Mouse (Mus musculus) thymus, postnatal 36 days (tissue): ENCODE measurements around the gene Ogg1.

ENCODE experiments used
- DNase-seq, 2 experiments: peaks; one replicate each; pipeline ENCODE4 v3.0.0; 2022; ENCODE audit warnings: mixed read lengths in 2 of 2

The Ogg1 gene

DNA sequence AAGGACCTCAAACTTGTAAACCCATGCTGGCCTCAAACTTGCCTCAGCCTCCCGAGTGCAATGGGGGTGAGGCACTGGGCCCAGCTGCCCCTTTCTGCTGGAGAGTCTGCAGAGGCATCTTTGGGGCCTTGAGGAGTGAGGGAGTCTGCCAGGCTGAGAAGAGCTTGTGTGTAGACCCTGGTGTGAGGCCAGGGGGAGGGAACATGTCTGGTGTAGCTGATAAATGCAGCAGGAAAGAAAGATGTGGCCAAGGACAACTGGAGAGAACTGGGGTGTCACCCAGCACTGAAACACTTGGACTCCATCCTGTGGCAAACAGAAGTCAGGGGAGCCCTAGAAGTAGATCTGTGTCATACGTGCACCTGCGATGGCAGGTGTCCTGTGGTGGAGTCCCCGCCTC lies 46.7 kb downstream of the Ogg1 start:
- DNase-seq, result no peak

DNA sequence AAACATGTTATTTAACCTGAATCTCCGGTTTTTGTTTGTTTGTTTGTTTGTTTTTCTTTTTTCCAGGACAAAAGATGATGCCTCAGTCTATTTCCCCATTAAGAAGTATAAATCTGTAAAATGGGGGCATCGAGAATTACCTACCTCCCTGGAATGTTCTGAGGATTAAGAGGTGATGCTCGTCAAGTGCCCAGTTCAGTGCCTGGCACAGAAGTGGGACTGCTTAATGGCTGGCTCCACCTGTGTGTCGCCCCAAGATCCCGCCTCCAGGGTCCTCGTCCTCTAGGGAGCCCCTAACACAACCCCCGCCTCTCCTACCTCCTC lies 50.4 kb downstream of the Ogg1 start:
- DNase-seq, result no peak

DNA sequence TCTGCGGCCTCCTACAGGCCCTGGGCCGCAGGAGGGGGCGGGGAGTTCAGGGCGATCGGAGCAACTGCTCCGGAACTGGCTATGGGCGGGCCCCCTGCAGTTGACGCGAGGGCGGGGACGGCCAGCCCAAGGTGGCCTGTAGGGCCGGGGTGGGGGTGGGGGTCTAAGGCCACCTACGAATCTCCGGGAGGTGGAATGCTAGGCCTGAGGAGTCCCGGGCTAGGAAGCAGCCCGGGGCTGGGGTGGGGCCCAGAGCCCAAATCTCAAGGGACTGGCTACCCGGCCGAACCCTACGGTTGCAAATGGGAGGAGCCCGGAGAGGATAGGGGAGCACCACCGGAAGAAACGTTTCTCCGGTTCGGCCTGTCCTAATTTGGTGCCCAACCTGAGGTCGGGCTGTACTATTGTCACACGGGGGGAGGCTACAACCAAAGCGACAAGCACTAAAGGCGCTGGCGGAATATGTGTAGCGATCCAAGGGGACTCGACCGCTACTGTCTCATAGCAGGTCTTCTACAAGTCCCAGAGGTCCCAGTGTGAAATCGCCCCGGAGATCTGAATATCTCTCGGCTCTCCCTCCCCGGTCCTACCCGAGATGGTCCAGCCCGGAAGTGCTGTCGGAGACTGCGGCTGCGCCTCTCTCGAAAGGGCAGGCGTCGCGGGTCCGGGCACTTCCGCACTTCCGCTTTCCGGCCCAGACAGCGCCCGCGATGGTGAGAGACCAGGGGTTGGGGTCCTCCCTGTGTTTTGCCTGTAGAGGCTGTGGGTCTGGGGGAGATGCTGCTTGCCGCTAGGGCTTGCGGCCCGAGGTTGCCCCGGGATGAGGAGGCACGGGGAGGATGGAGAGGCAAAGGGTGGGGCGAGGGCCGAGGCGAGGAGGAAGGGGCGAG lies 51.0 kb downstream of the Ogg1 start, which contains the start of the genes Tada3 and Arpc4:
Tada3 (minus strand) TSS at position 388 of the 890 bp plus-strand sequence.
Arpc4 (plus strand) TSS at position 620 of the 890 bp plus-strand sequence.
- DNase-seq, result peak; percentile 91 to 95

- DNase-seq, result no peak
Measured at GRCm38 (mm10) chr6:113379246-113379645, 52.5 kb downstream of the Ogg1 start.

DNA sequence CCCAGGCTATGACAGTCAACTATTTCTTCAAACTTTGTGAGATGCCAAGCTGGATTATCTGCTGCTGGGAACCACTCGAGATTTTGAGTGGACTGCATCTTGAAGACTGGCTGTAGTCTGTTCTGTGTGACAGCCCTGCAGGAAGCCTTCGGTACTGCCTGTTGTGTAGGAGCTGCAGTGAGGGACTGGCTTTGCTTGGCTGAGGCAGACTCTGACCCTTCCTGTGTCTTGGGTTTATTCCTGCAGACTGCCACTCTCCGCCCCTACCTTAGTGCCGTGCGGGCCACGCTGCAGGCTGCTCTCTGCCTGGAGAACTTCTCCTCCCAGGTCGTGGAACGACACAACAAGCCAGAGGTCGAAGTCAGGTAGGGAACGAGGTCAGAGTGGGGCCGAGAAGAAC lies 53.7 kb downstream of the Ogg1 start:
- DNase-seq, result no peak

GRCm38 (mm10) chr6:113384351-113384927 lies 57.7 kb downstream of the Ogg1 start:
- DNase-seq, result no peak
